Mouse (Mus musculus) layer of hippocampus, adult 11-12 months (tissue): ENCODE results near the gene Prdm1.

Experiments
- DNase-seq: peaks from one replicate; pipeline ENCODE4 v3.0.0; 2022; ENCODE audit warnings: low spot score

The Prdm1 gene

GRCm38 (mm10) chr10:44492815-44493525, 35.3 kb downstream of the Prdm1 start:
- no peak for DNase-seq

GRCm38 (mm10) chr10:44490899-44491422, 37.3 kb downstream of the Prdm1 start:
- DNase-seq: no peak

- no peak for DNase-seq
Observed at GRCm38 (mm10) chr10:44487132-44487531, 41.2 kb downstream of the Prdm1 start.

GRCm38 (mm10) chr10:44484077-44484476, 44.2 kb downstream of the Prdm1 start:
- no peak for DNase-seq

GRCm38 (mm10) chr10:44483116-44483515, 45.2 kb downstream of the Prdm1 start:
- no peak for DNase-seq

GRCm38 (mm10) chr10:44481379-44481778, 46.9 kb downstream of the Prdm1 start:
- no peak for DNase-seq

GRCm38 (mm10) chr10:44479286-44479685, 49.0 kb downstream of the Prdm1 start:
- no peak for DNase-seq

GRCm38 (mm10) chr10:44478091-44478490, 50.2 kb downstream of the Prdm1 start:
- no peak for DNase-seq

- no peak for DNase-seq
Observed at GRCm38 (mm10) chr10:44477240-44477639, 51.1 kb downstream of the Prdm1 start.

- DNase-seq: no peak
Observed at GRCm38 (mm10) chr10:44476523-44476922, 51.8 kb downstream of the Prdm1 start.

GRCm38 (mm10) chr10:44475376-44475775, 52.9 kb downstream of the Prdm1 start:
- no peak for DNase-seq

GRCm38 (mm10) chr10:44474256-44474655, 54.0 kb downstream of the Prdm1 start:
- no peak for DNase-seq

GRCm38 (mm10) chr10:44465618-44466017, 62.7 kb downstream of the Prdm1 start:
- DNase-seq: no peak

GRCm38 (mm10) chr10:44464563-44464962, 63.7 kb downstream of the Prdm1 start:
- DNase-seq: no peak

GRCm38 (mm10) chr10:44463856-44464255, 64.4 kb downstream of the Prdm1 start:
- no peak for DNase-seq

- no peak for DNase-seq
Observed at GRCm38 (mm10) chr10:44462351-44462750, 66.0 kb downstream of the Prdm1 start.

- DNase-seq: no peak
Observed at GRCm38 (mm10) chr10:44461063-44461462, 67.2 kb downstream of the Prdm1 start.

GRCm38 (mm10) chr10:44460095-44460810, 68.0 kb downstream of the Prdm1 start:
- peak; percentile 60 for DNase-seq

GRCm38 (mm10) chr10:44459321-44460000, 68.8 kb downstream of the Prdm1 start:
- DNase-seq: no peak

GRCm38 (mm10) chr10:44458534-44459315, 69.6 kb downstream of the Prdm1 start:
- peak; percentile 54 for DNase-seq

GRCm38 (mm10) chr10:44457791-44458533, 70.3 kb downstream of the Prdm1 start:
- DNase-seq: no peak
